Mouse (Mus musculus) thymus, adult 2 months (tissue): ENCODE results near the gene Dpp6.

Experiments
- CTCF ChIP-seq: fragments of 200-500 bp; IDR thresholded peaks from 2 replicates; pipeline ENCODE4 v1.5.1; 2012; ENCODE audit warnings: mild to moderate bottlenecking, control low read depth, low read length, moderate library complexity, borderline replicate concordance; ENCODE audit not compliant: control insufficient read depth, poor library complexity, insufficient read depth; ENCODE audit errors: extremely low read depth
- POLR2A ChIP-seq: fragments of 200-500 bp; IDR thresholded peaks from 2 replicates; pipeline ENCODE4 v1.6.1; 2012; ENCODE audit warnings: mild to moderate bottlenecking, low read length, control low read depth, moderate library complexity; ENCODE audit not compliant: control insufficient read depth, poor library complexity, insufficient read depth; ENCODE audit errors: extremely low read depth

- no peak for TF ChIP-seq CTCF
- TF ChIP-seq POLR2A: no peak
Observed at GRCm38 (mm10) chr5:27456981-27457380, 640.0 kb downstream of the Dpp6 start.
